Mouse (Mus musculus): ENCODE data around the gene Ccdc96. TPM values are rescaled to one million over a fixed set of nuclear protein-coding genes. Genes with fewer than 3 reads are reported as not detected.

Gene Ccdc96
- polyA plus RNA-seq, 1 experiment from 2014 or later: 0.06 TPM

GRCm38 (mm10) chr5:36536424-36536823, 52.0 kb downstream of the Ccdc96 start:
- H3K9me3 ChIP-seq (ENCODE audit: low read length): no peaks in the 10 kb centered on the region
- no peaks in the 10 kb centered on the region for H3K27me3 ChIP-seq (ENCODE audit: insufficient read depth, low read length)
- H3K36me3 ChIP-seq (replicated peaks; ENCODE audit: insufficient read depth, low read length): no peaks in the 10 kb centered on the region
- ATAC-seq (no peak), DNase-seq (no peak)
- H3K9ac ChIP-seq (replicated peaks): no peak overlapping the region
- H3K4me1 ChIP-seq (ENCODE audit: insufficient read depth): peaks cover 24% of the 10 kb centered on the region
- TF ChIP-seq EP300 (IDR thresholded peaks at IDR 0.05; ENCODE audit: low read depth) (no peak), CTCF (IDR thresholded peaks at IDR 0.05; ENCODE audit: low read depth) (no peak)
- no peak overlapping the region for H3K27ac ChIP-seq (ENCODE audit: low read depth)
- 77% methylated on average over 3 of the region's 3 CpGs for WGBS (ENCODE audit: insufficient replicate concordance)
- H3K4me3 ChIP-seq (ENCODE audit: low read depth, low read length): no peak overlapping the region
- H3K4me2 ChIP-seq (ENCODE audit: low read depth, low read length): no peak overlapping the region

Other genes starting within 250 kb of the Ccdc96 start
- 0.30 and 0.33 TPM in 2 replicates for gene Sorcs2, start 86.4 kb upstream of the Ccdc96 start, polyA plus RNA-seq (2015; fragmentation: Nextera tagmentation; extraction: Ambion mirVana)
- 61.2 and 62.1 TPM in 2 replicates for gene Grpel1, start 19.6 kb upstream of the Ccdc96 start, polyA plus RNA-seq (2015; fragmentation: Nextera tagmentation; extraction: Ambion mirVana)
- 1.2 and 1.4 TPM in 2 replicates for gene Tada2b, start 303 bp upstream of the Ccdc96 start, polyA plus RNA-seq (2015; fragmentation: Nextera tagmentation; extraction: Ambion mirVana)
- gene Tbc1d14, start 108.7 kb downstream of the Ccdc96 start, polyA plus RNA-seq (2015; fragmentation: Nextera tagmentation; extraction: Ambion mirVana): 5.7 and 6.5 TPM in 2 replicates
- gene D5Ertd579e, start 211.4 kb downstream of the Ccdc96 start, polyA plus RNA-seq (2015; fragmentation: Nextera tagmentation; extraction: Ambion mirVana): 15.9 and 18.5 TPM in 2 replicates